Mouse (Mus musculus): ENCODE measurements around the gene Pex16.

The Pex16 gene

GRCm38 (mm10) chr2:92390206-92390930 lies 15.9 kb downstream of the Pex16 start:
- TF ChIP-seq GATA4 (IDR thresholded peaks at IDR 0.05; ENCODE audit: insufficient replicate concordance, low read length), result no peak

GRCm38 (mm10) chr2:92391116-92391515 lies 16.6 kb downstream of the Pex16 start:
- TF ChIP-seq GATA4 (IDR thresholded peaks at IDR 0.05; ENCODE audit: insufficient replicate concordance, low read length), result no peak

GRCm38 (mm10) chr2:92391703-92392317 lies 17.3 kb downstream of the Pex16 start:
- TF ChIP-seq GATA4 (IDR thresholded peaks at IDR 0.05; ENCODE audit: insufficient replicate concordance, low read length), result no peak

- TF ChIP-seq GATA4 (IDR thresholded peaks at IDR 0.05; ENCODE audit: insufficient replicate concordance, low read length), result no peak
These were observed 18.1 kb downstream of the Pex16 start for GRCm38 (mm10) chr2:92392318-92393264.

- TF ChIP-seq GATA4 (IDR thresholded peaks at IDR 0.05; ENCODE audit: insufficient replicate concordance, low read length), result no peak
These were observed 21.1 kb downstream of the Pex16 start for GRCm38 (mm10) chr2:92395535-92395934.

GRCm38 (mm10) chr2:92397436-92397835 lies 23.0 kb downstream of the Pex16 start:
- TF ChIP-seq GATA4 (IDR thresholded peaks at IDR 0.05; ENCODE audit: insufficient replicate concordance, low read length), result no peak

- TF ChIP-seq GATA4 (IDR thresholded peaks at IDR 0.05; ENCODE audit: insufficient replicate concordance, low read length), result no peak
These were observed 26.2 kb downstream of the Pex16 start for GRCm38 (mm10) chr2:92400682-92401081.

- TF ChIP-seq GATA4 (IDR thresholded peaks at IDR 0.05; ENCODE audit: insufficient replicate concordance, low read length), result no peak
These were observed 26.6 kb downstream of the Pex16 start, which contains the start of gene Mapk8ip1 for GRCm38 (mm10) chr2:92401091-92401561. Gene Mapk8ip1 (minus strand): TSS chr2:92401263.

- TF ChIP-seq GATA4 (IDR thresholded peaks at IDR 0.05; ENCODE audit: insufficient replicate concordance, low read length), result no peak
These were observed 28.3 kb downstream of the Pex16 start for GRCm38 (mm10) chr2:92402591-92403326.

- no peak for TF ChIP-seq GATA4 (IDR thresholded peaks at IDR 0.05; ENCODE audit: insufficient replicate concordance, low read length)
These were observed 29.4 kb downstream of the Pex16 start for GRCm38 (mm10) chr2:92403776-92404319.

GRCm38 (mm10) chr2:92404737-92405136 lies 30.3 kb downstream of the Pex16 start:
- no peak for TF ChIP-seq GATA4 (IDR thresholded peaks at IDR 0.05; ENCODE audit: insufficient replicate concordance, low read length)

- no peak for TF ChIP-seq GATA4 (IDR thresholded peaks at IDR 0.05; ENCODE audit: insufficient replicate concordance, low read length)
These were observed 31.2 kb downstream of the Pex16 start for GRCm38 (mm10) chr2:92405687-92406086.

- TF ChIP-seq GATA4 (IDR thresholded peaks at IDR 0.05; ENCODE audit: insufficient replicate concordance, low read length), result no peak
These were observed 34.0 kb downstream of the Pex16 start for GRCm38 (mm10) chr2:92408309-92409045.

GRCm38 (mm10) chr2:92411705-92412104 lies 37.2 kb downstream of the Pex16 start:
- TF ChIP-seq GATA4 (IDR thresholded peaks at IDR 0.05; ENCODE audit: insufficient replicate concordance, low read length), result no peak
